8 mouse cellular contexts compared by ENCODE assay signal in genomic region chr2:160731117-160731838, GRCm38 (mm10). TPM values are rescaled to one million over a fixed set of nuclear protein-coding genes. Genes with fewer than 3 reads are reported as not detected.
DNase-seq lines count a peak whose midpoint lies in the region; ATAC-seq and TF ChIP-seq lines count a peak whose summit lies in the region.

Gene Plcg1, plus strand, starts transcription at chr2:160731300.

- H3K27ac ChIP-seq in bone marrow, adult 2 months (ENCODE audit: control insufficient read depth, insufficient read depth, low read depth, low read length, poor library complexity): peak within 1 kb of the TSS; percentile 70; the same call in 1 of the 2 replicates
- peak within 1 kb of the TSS; percentile 97 for H3K27ac ChIP-seq in embryonic facial prominence, embryonic 15.5 days (replicated peaks)
- H3K27ac ChIP-seq in kidney, embryonic 15.5 days: peak within 1 kb of the TSS; percentile 95

- H3K27me3 ChIP-seq in embryonic facial prominence, embryonic 15.5 days: no peaks in the 10 kb centered on the region
- H3K27me3 ChIP-seq in kidney, embryonic 15.5 days: peaks cover 2% of the 10 kb centered on the region; the same call in 1 of the 2 replicates

- TF ChIP-seq CTCF in bone marrow, adult 2 months (IDR thresholded peaks at IDR 0.05; ENCODE audit: control insufficient read depth, insufficient read depth, low read length): no peak

- H3K9ac ChIP-seq in embryonic facial prominence, embryonic 15.5 days: peak within 1 kb of the TSS; percentile 97
- peak within 1 kb of the TSS; percentile 98 for H3K9ac ChIP-seq in kidney, embryonic 15.5 days

- peak; percentile 95 for ATAC-seq in embryonic facial prominence, embryonic 15.5 days (ENCODE audit: insufficient number of reproducible peaks, low FRiP score, low TSS enrichment, low read depth)
- peak; percentile 95 for ATAC-seq in kidney, embryonic 15.5 days (replicated peaks; ENCODE audit: low FRiP score)
- peak; percentile 82 for ATAC-seq in monocyte, adult 5-6 weeks (replicated peaks; ENCODE audit: insufficient number of reproducible peaks, low FRiP score, low TSS enrichment, poor library complexity, severe bottlenecking)

- 0 out of 2 replicates have a peak, but pooled peaks cover 10% of the 10 kb centered on the region for H3K36me3 ChIP-seq in embryonic facial prominence, embryonic 15.5 days
- peaks cover 24% of the 10 kb centered on the region for H3K36me3 ChIP-seq in kidney, embryonic 15.5 days

- peaks cover 3% of the 10 kb centered on the region; the same call in 1 of the 2 replicates for H3K4me1 ChIP-seq in bone marrow, adult 2 months (ENCODE audit: control insufficient read depth, insufficient read depth, low read length)
- H3K4me1 ChIP-seq in embryonic facial prominence, embryonic 15.5 days: peaks cover 46% of the 10 kb centered on the region
- peaks cover 54% of the 10 kb centered on the region for H3K4me1 ChIP-seq in kidney, embryonic 15.5 days

- TF ChIP-seq POLR2A in bone marrow, adult 2 months (IDR thresholded peaks at IDR 0.05; ENCODE audit: borderline replicate concordance, control insufficient read depth, low read depth, low read length): no peak

- H3K4me2 ChIP-seq in embryonic facial prominence, embryonic 15.5 days (replicated peaks): peak within 1 kb of the TSS; percentile 94
- peak within 1 kb of the TSS; percentile 82 for H3K4me2 ChIP-seq in kidney, embryonic 15.5 days

- DNase-seq in 416B (ENCODE audit: low read depth) (peak; percentile 88), liver (peak; percentile 94)
- DNase-seq in heart, adult 9 months (ENCODE audit: low spot score in 2 of 2): peak; percentile 92 to 94
- DNase-seq in spleen, postnatal 4 days (ENCODE audit: low spot score in 2 of 2): peak; percentile 90 to 96

- H3K9me3 ChIP-seq in embryonic facial prominence, embryonic 15.5 days (replicated peaks): no peaks in the 10 kb centered on the region
- H3K9me3 ChIP-seq in kidney, embryonic 15.5 days (replicated peaks): no peaks in the 10 kb centered on the region

- WGBS in bone marrow, adult 2 months: under 1% methylated on average over 97 of the region's 99 CpGs
- WGBS in embryonic facial prominence, embryonic 15.5 days: under 1% methylated on average over 76 of the region's 99 CpGs
- WGBS in kidney, embryonic 15.5 days: under 1% methylated on average over 95 of the region's 99 CpGs

- peak within 1 kb of the TSS; percentile 82 for H3K4me3 ChIP-seq in bone marrow, adult 2 months (replicated peaks; ENCODE audit: control insufficient read depth, low read depth, low read length)
- H3K4me3 ChIP-seq in embryonic facial prominence, embryonic 15.5 days (replicated peaks): peak within 1 kb of the TSS; percentile 98
- peak within 1 kb of the TSS; percentile 89 for H3K4me3 ChIP-seq in kidney, embryonic 15.5 days (replicated peaks)

RNA-seq across cellular contexts. Expression of gene Plcg1, which starts in this region (rescaled TPM):
- 12.8 and 21.0 TPM in 2 replicates for polyA plus RNA-seq in bone marrow, adult 2 months (2011; ENCODE audit: insufficient read depth, insufficient read length, low replicate concordance, missing spikeins)
- polyA plus RNA-seq in embryonic facial prominence, embryonic 15.5 days (2015; fragmentation: Nextera tagmentation; extraction: Ambion mirVana): 49.2 and 54.4 TPM in 2 replicates
- 45.8 and 52.8 TPM in 2 replicates for polyA plus RNA-seq in kidney, embryonic 15.5 days (2015; fragmentation: Nextera tagmentation; extraction: Ambion mirVana)
- 7.9 to 14.9 TPM (median 14.5 TPM) in 3 replicates for total RNA-seq in monocyte, adult 5-6 weeks (2017)

Comparison
In these comparisons a context has a peak if more than half of its experiments do, and no peak if none do; other contexts are left out.
1. Peak in every context shown above with its lines: DNase-seq, ATAC-seq, H3K4me3 ChIP-seq and H3K27ac ChIP-seq.